Mouse (Mus musculus): Measurements from ENCODE around the gene Stmnd1. TPM values are rescaled to one million over a fixed set of nuclear protein-coding genes. Genes with fewer than 3 reads are reported as not detected.
"Not testable (repeated sequence)": the region's sequence is repeated elsewhere in the genome, so short reads cannot be mapped to it uniquely, and the experiment has no call there.

The Stmnd1 gene
- not detected in 2 replicates for polyA plus RNA-seq (2014; fragmentation: Nextera tagmentation; extraction: Ambion mirVana)

GRCm38 (mm10) chr13:46273453-46274110 lies at the start of gene Stmnd1:
Gene Stmnd1, plus strand, starts transcription at chr13:46273721.
- Histone ChIP-seq H3K36me3 (ENCODE audit: insufficient read depth) (no peaks in the 10 kb centered on the region), H3K4me2 (peak within 1 kb of the TSS; percentile 56), H3K9ac (peak within 1 kb of the TSS; percentile 23; the same call in 1 of the 2 replicates), H3K9me3 (ENCODE audit: low read depth, low read length) (no peaks in the 10 kb centered on the region), H3K4me1 (ENCODE audit: insufficient read depth) (peaks cover 3% of the 10 kb centered on the region; the same call in 1 of the 2 replicates), H3K4me3 (ENCODE audit: low read depth, low read length) (peak within 1 kb of the TSS; percentile 17; the same call in 1 of the 2 replicates), H3K27me3 (ENCODE audit: insufficient read depth, low read length) (no peaks in the 10 kb centered on the region), H3K27ac (ENCODE audit: low read depth) (peak within 1 kb of the TSS; percentile 46; the same call in 1 of the 2 replicates)
- TF ChIP-seq CTCF (IDR thresholded peaks at IDR 0.05; ENCODE audit: low read depth) = no peak
- 14% methylated on average over 8 of the region's 8 CpGs for WGBS
- DNase-seq (no peak), ATAC-seq (ENCODE audit: insufficient read depth) (peak; percentile 69; the same call in 1 of the 2 replicates)

GRCm38 (mm10) chr13:46226956-46227355 lies 46.6 kb upstream of the Stmnd1 start:
- Histone ChIP-seq H3K27me3 (ENCODE audit: insufficient read depth, low read length) (no peaks in the 10 kb centered on the region), H3K27ac (ENCODE audit: low read depth) (no peak overlapping the region), H3K9me3 (ENCODE audit: low read depth, low read length) (no peaks in the 10 kb centered on the region), H3K9ac (no peak overlapping the region), H3K4me1 (ENCODE audit: insufficient read depth) (no peaks in the 10 kb centered on the region), H3K4me3 (ENCODE audit: low read depth, low read length) (no peak overlapping the region), H3K4me2 (no peak overlapping the region), H3K36me3 (ENCODE audit: insufficient read depth) (no peaks in the 10 kb centered on the region)
- ATAC-seq (ENCODE audit: insufficient read depth) (no peak), DNase-seq (no peak)
- WGBS = 37% methylated on average over 2 of the region's 2 CpGs
- TF ChIP-seq CTCF (IDR thresholded peaks at IDR 0.05; ENCODE audit: low read depth) = no peak

GRCm38 (mm10) chr13:46227486-46227885 lies 46.0 kb upstream of the Stmnd1 start:
- no peak for TF ChIP-seq CTCF (IDR thresholded peaks at IDR 0.05; ENCODE audit: low read depth)
- H3K27ac ChIP-seq (ENCODE audit: low read depth) = no peak overlapping the region
- no peak for ATAC-seq (ENCODE audit: insufficient read depth)
- H3K9me3 ChIP-seq (ENCODE audit: low read depth, low read length) = no peaks in the 10 kb centered on the region
- H3K27me3 ChIP-seq (ENCODE audit: insufficient read depth, low read length) = no peaks in the 10 kb centered on the region
- H3K4me3 ChIP-seq (ENCODE audit: low read depth, low read length) = no peak overlapping the region
- no peak for DNase-seq
- H3K4me2 ChIP-seq = no peak overlapping the region
- H3K9ac ChIP-seq = no peak overlapping the region
- H3K4me1 ChIP-seq (ENCODE audit: insufficient read depth) = no peaks in the 10 kb centered on the region
- 73% methylated on average over 4 of the region's 4 CpGs for WGBS
- no peaks in the 10 kb centered on the region for H3K36me3 ChIP-seq (ENCODE audit: insufficient read depth)

GRCm38 (mm10) chr13:46228750-46229149 lies 44.8 kb upstream of the Stmnd1 start:
- DNase-seq; H3K4me1 ChIP-seq (ENCODE audit: insufficient read depth); ATAC-seq (ENCODE audit: insufficient read depth); H3K27me3 ChIP-seq (ENCODE audit: insufficient read depth, low read length); H3K9ac ChIP-seq; H3K36me3 ChIP-seq (ENCODE audit: insufficient read depth); H3K9me3 ChIP-seq (ENCODE audit: low read depth, low read length); H3K4me3 ChIP-seq (ENCODE audit: low read depth, low read length); H3K27ac ChIP-seq (ENCODE audit: low read depth); H3K4me2 ChIP-seq: not testable (repeated sequence)
- WGBS = 90% methylated on average over 1 of the region's 1 CpGs

- Histone ChIP-seq H3K36me3 (ENCODE audit: insufficient read depth) (no peaks in the 10 kb centered on the region), H3K9ac (no peak overlapping the region), H3K4me1 (ENCODE audit: insufficient read depth) (no peaks in the 10 kb centered on the region), H3K27ac (ENCODE audit: low read depth) (no peak overlapping the region), H3K27me3 (ENCODE audit: insufficient read depth, low read length) (no peaks in the 10 kb centered on the region), H3K4me3 (ENCODE audit: low read depth, low read length) (no peak overlapping the region), H3K4me2 (no peak overlapping the region), H3K9me3 (ENCODE audit: low read depth, low read length) (no peaks in the 10 kb centered on the region)
- peak; percentile 58 for DNase-seq
- ATAC-seq (ENCODE audit: insufficient read depth) = no peak
- no peak for TF ChIP-seq CTCF (IDR thresholded peaks at IDR 0.05; ENCODE audit: low read depth)
- 58% methylated on average over 5 of the region's 5 CpGs for WGBS
Measured at GRCm38 (mm10) chr13:46231514-46232085, 41.9 kb upstream of the Stmnd1 start.

- ATAC-seq (ENCODE audit: insufficient read depth) (no peak), DNase-seq (no peak)
- H3K4me3 ChIP-seq (ENCODE audit: low read depth, low read length) = no peak overlapping the region
- H3K9ac ChIP-seq = no peak overlapping the region
- H3K9me3 ChIP-seq (ENCODE audit: low read depth, low read length) = no peaks in the 10 kb centered on the region
- no peaks in the 10 kb centered on the region for H3K4me1 ChIP-seq (ENCODE audit: insufficient read depth)
- no peak overlapping the region for H3K27ac ChIP-seq (ENCODE audit: low read depth)
- 61% methylated on average over 7 of the region's 7 CpGs for WGBS
- no peaks in the 10 kb centered on the region for H3K27me3 ChIP-seq (ENCODE audit: insufficient read depth, low read length)
- H3K4me2 ChIP-seq = no peak overlapping the region
- H3K36me3 ChIP-seq (ENCODE audit: insufficient read depth) = no peaks in the 10 kb centered on the region
- no peak for TF ChIP-seq CTCF (IDR thresholded peaks at IDR 0.05; ENCODE audit: low read depth)
Measured at GRCm38 (mm10) chr13:46237723-46238349, 35.7 kb upstream of the Stmnd1 start.

GRCm38 (mm10) chr13:46238796-46239195 lies 34.7 kb upstream of the Stmnd1 start:
- Histone ChIP-seq H3K27me3 (ENCODE audit: insufficient read depth, low read length) (no peaks in the 10 kb centered on the region), H3K9me3 (ENCODE audit: low read depth, low read length) (no peaks in the 10 kb centered on the region), H3K9ac (no peak overlapping the region), H3K4me3 (ENCODE audit: low read depth, low read length) (no peak overlapping the region), H3K36me3 (ENCODE audit: insufficient read depth) (no peaks in the 10 kb centered on the region), H3K4me1 (ENCODE audit: insufficient read depth) (no peaks in the 10 kb centered on the region), H3K4me2 (no peak overlapping the region), H3K27ac (ENCODE audit: low read depth) (no peak overlapping the region)
- ATAC-seq (ENCODE audit: insufficient read depth) (no peak), DNase-seq (no peak)
- no peak for TF ChIP-seq CTCF (IDR thresholded peaks at IDR 0.05; ENCODE audit: low read depth)
- 83% methylated on average over 7 of the region's 7 CpGs for WGBS
